Mouse (Mus musculus): ENCODE results near the gene Sec24c.

DNA sequence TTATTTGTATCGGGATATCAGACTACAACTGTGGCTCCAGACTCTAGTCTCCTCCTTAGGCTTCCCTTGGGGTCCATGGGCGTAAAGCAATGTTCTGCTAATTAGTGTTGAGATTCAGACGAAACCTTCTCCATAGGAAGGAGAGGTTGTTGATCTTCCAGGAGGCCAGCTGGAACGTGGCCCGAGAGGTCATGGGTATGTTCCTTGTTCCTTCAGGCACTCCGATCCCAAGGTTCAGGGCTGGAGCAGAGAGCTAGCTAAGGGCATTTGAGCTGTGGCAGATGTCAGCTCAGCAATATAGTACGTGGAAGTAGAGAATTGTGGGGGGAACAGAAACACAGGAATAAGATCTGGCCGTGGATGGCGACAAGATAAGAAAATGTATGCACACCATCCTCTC is 18.4 kb upstream of the Sec24c start:
- TF ChIP-seq CTCF (IDR thresholded peaks at IDR 0.05; ENCODE audit: low read depth) (no peak), EP300 (IDR thresholded peaks at IDR 0.05; ENCODE audit: low read depth) (no peak)
